Mouse (Mus musculus) brain, embryonic 14.5 days (tissue): ENCODE measurements at regions not wholly inside any gene's neighbourhood (a gene's known extent, or its start where the extent isn't known, plus 50 kb on each side); places are given as distances from the start of the nearest gene placed in this dataset.

Source experiments
- CTCF ChIP-seq: fragments of 200-500 bp; IDR thresholded peaks from 2 replicates; pipeline ENCODE4 v1.5.1; 2012; ENCODE audit warnings: inconsistent platforms, mild to moderate bottlenecking, moderate library complexity, borderline replicate concordance; ENCODE audit not compliant: insufficient read depth, insufficient read length; ENCODE audit errors: extremely low read depth
- POLR2A ChIP-seq: fragments of 200-500 bp; IDR thresholded peaks from 2 replicates; pipeline ENCODE4 v1.6.1; 2012; ENCODE audit warnings: mild to moderate bottlenecking, inconsistent platforms, borderline replicate concordance; ENCODE audit not compliant: poor library complexity, insufficient read depth, insufficient read length, severe bottlenecking; ENCODE audit errors: extremely low read depth

DNA sequence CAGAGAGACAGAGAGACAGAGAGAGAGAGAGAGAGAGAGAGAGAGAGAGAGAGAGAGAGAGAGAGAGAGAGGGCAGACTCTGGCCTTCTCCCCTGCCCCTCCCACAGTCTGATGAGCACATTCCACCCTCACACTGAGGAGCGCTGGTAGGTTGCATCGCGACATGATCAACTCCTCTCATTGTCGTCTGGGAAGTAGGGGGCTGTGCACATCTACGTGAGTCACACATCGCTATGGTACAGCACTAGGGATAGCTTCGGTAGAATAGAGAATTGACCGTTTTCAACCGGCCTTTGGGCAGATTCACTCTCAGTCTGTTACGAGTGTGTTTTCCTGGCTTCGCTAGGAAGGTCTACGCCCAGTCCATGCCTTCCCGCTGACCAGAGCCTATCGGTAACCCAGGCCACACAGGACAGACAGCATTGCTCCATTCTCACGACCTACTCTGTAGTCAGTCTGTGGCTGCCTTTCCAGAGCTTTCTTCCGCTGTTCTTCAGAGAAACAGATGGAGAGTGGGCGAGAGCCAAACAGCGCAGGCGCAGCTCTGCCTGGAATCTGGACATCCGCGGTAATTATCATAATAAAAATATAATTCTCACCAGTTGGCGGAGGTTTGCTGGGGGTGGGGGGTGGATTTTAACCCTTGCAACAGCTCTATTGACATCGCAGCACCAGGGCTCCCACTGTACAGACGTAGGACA, 164.3 kb downstream of the Emp1 start:
- TF ChIP-seq CTCF = no peak
- no peak for TF ChIP-seq POLR2A
